Mouse (Mus musculus): ENCODE results near the gene Tmem198. TPM values are rescaled to one million over a fixed set of nuclear protein-coding genes. Genes with fewer than 3 reads are reported as not detected.

Gene Tmem198
- polyA plus RNA-seq, 1 experiment from 2014 or later: 0.98 TPM

GRCm38 (mm10) chr1:75443247-75444024, 35.9 kb upstream of the Tmem198 start:
- Histone ChIP-seq H3K27ac (replicated peaks; ENCODE audit: low read depth, low read length) (0 out of 2 replicates have a peak overlapping the region, but pooled peaks have one; percentile 13), H3K4me2 (ENCODE audit: low read depth, low read length) (no peak overlapping the region), H3K4me1 (ENCODE audit: control insufficient read depth, insufficient read depth, low read length) (peaks cover 20% of the 10 kb centered on the region), H3K9me3 (replicated peaks; ENCODE audit: control insufficient read depth, low read length) (no peaks in the 10 kb centered on the region), H3K9ac (replicated peaks; ENCODE audit: low read length) (no peak overlapping the region; the same call in 1 of the 2 replicates), H3K4me3 (ENCODE audit: low read depth, low read length) (no peak overlapping the region), H3K27me3 (ENCODE audit: control insufficient read depth, insufficient read depth, low read length) (0 out of 2 replicates have a peak, but pooled peaks cover 2% of the 10 kb centered on the region), H3K36me3 (replicated peaks; ENCODE audit: control insufficient read depth, insufficient read depth, low read depth, low read length) (no peaks in the 10 kb centered on the region)
- DNase-seq (ENCODE audit: low spot score) (no peak), ATAC-seq (replicated peaks; ENCODE audit: insufficient number of reproducible peaks, low FRiP score, low TSS enrichment, low read depth) (no peak)
- WGBS: 14% methylated on average over 13 of the region's 13 CpGs

DNA sequence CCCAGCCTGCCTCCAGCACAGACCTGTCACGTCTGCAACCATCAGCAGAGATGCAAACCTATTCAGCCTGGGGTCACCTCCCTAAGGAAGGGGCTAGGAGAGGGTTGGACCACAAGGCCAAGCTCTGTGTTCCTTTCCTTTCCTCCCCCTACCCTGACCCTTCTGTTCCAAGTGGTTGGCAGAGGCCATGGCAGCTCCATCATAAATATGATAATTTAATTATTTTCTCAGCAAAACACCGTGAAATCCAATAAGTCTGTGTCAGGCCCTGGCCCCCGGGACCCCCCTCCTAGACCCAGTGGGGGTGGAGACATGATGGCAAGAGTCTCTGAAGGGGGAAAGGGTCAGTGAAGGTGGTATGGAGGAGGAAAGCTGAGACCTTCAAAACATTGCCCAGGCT, 35.1 kb upstream of the Tmem198 start:
- H3K4me2 ChIP-seq (ENCODE audit: low read depth, low read length): no peak overlapping the region; the same call in 1 of the 2 replicates

GRCm38 (mm10) chr1:75445141-75445701, 34.1 kb upstream of the Tmem198 start:
- H3K36me3 ChIP-seq (replicated peaks; ENCODE audit: control insufficient read depth, insufficient read depth, low read depth, low read length): no peaks in the 10 kb centered on the region
- no peak overlapping the region for H3K4me2 ChIP-seq (ENCODE audit: low read depth, low read length)
- H3K27me3 ChIP-seq (ENCODE audit: control insufficient read depth, insufficient read depth, low read length): peaks cover 12% of the 10 kb centered on the region
- no peak overlapping the region for H3K4me3 ChIP-seq (ENCODE audit: low read depth, low read length)
- DNase-seq (ENCODE audit: low spot score): no peak
- WGBS: 20% methylated on average over 9 of the region's 9 CpGs
- H3K27ac ChIP-seq (replicated peaks; ENCODE audit: low read depth, low read length): no peak overlapping the region
- ATAC-seq (replicated peaks; ENCODE audit: insufficient number of reproducible peaks, low FRiP score, low TSS enrichment, low read depth): no peak
- H3K9ac ChIP-seq (replicated peaks; ENCODE audit: low read length): no peak overlapping the region
- peaks cover 35% of the 10 kb centered on the region for H3K4me1 ChIP-seq (ENCODE audit: control insufficient read depth, insufficient read depth, low read length)
- H3K9me3 ChIP-seq (replicated peaks; ENCODE audit: control insufficient read depth, low read length): no peaks in the 10 kb centered on the region

More for the DNA sequence above, 35.1 kb upstream of the Tmem198 start:
- H3K9ac ChIP-seq (replicated peaks; ENCODE audit: low read length): no peak overlapping the region
- H3K9me3 ChIP-seq (replicated peaks; ENCODE audit: control insufficient read depth, low read length): no peaks in the 10 kb centered on the region
- 0 out of 2 replicates have a peak overlapping the region, but pooled peaks have one; percentile 13 for H3K27ac ChIP-seq (replicated peaks; ENCODE audit: low read depth, low read length)
- ATAC-seq (replicated peaks; ENCODE audit: insufficient number of reproducible peaks, low FRiP score, low TSS enrichment, low read depth) (no peak), DNase-seq (ENCODE audit: low spot score) (no peak)
- H3K4me1 ChIP-seq (ENCODE audit: control insufficient read depth, insufficient read depth, low read length): peaks cover 25% of the 10 kb centered on the region
- 15% methylated on average over 3 of the region's 3 CpGs for WGBS
- peaks cover 6% of the 10 kb centered on the region for H3K27me3 ChIP-seq (ENCODE audit: control insufficient read depth, insufficient read depth, low read length)
- no peaks in the 10 kb centered on the region for H3K36me3 ChIP-seq (replicated peaks; ENCODE audit: control insufficient read depth, insufficient read depth, low read depth, low read length)
- no peak overlapping the region for H3K4me3 ChIP-seq (ENCODE audit: low read depth, low read length)

DNA sequence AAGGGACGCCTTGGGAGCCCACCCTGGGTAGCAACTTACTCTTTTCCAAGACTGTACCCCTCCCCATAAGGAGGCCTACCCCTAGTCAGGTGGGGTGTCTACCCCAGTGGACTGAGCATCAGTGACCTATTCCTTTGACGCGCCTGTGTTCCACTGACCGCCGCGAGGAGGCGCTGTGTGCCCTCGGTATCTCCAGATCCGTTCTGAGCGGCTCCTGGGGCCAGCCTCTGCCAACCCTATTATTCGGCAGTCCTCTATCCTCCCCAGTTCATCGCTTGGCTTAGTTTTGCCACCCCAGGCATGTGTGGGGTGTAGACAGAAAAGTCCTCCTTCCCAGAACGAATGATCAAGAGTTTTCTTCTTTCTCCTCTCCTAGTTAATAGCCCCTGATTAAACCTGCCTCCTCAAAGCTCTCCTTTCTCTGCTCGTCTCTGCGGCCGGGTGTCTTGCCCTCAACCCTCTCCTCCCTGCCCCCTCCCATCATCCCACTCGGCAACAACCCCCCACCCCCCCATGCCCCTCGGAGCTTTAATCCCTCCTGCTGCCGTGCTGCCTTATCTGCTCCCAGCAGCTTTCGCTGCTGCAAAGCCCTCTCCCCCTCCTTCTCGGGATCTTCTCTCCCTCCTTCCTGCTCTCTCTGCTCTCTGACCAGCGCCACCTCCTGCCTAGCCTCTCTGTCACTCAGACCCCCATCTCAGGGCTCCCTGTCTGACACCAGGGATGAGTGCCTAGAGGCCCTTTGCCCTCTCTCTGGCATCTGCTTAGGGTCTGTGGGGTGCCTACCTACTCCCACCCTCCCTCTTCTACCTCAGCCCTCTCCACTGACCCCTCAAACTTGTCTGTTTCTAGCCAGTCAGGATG, 33.4 kb upstream of the Tmem198 start:
- H3K27me3 ChIP-seq (ENCODE audit: control insufficient read depth, insufficient read depth, low read length): peaks cover 19% of the 10 kb centered on the region
- peak overlapping the region; percentile 0 for H3K4me2 ChIP-seq (ENCODE audit: low read depth, low read length)
- under 1% methylated on average over 22 of the region's 22 CpGs for WGBS
- ATAC-seq (replicated peaks; ENCODE audit: insufficient number of reproducible peaks, low FRiP score, low TSS enrichment, low read depth): 0 out of 2 replicates have a peak, but pooled peaks have one; percentile 2
- H3K9me3 ChIP-seq (replicated peaks; ENCODE audit: control insufficient read depth, low read length): no peaks in the 10 kb centered on the region
- peak overlapping the region; percentile 10; the same call in 1 of the 2 replicates for H3K27ac ChIP-seq (replicated peaks; ENCODE audit: low read depth, low read length)
- peaks cover 41% of the 10 kb centered on the region for H3K4me1 ChIP-seq (ENCODE audit: control insufficient read depth, insufficient read depth, low read length)
- H3K9ac ChIP-seq (replicated peaks; ENCODE audit: low read length): no peak overlapping the region; the same call in 1 of the 2 replicates
- H3K36me3 ChIP-seq (replicated peaks; ENCODE audit: control insufficient read depth, insufficient read depth, low read depth, low read length): no peaks in the 10 kb centered on the region
- peak; percentile 87 for DNase-seq (ENCODE audit: low spot score)
- H3K4me3 ChIP-seq (ENCODE audit: low read depth, low read length): no peak overlapping the region

DNA sequence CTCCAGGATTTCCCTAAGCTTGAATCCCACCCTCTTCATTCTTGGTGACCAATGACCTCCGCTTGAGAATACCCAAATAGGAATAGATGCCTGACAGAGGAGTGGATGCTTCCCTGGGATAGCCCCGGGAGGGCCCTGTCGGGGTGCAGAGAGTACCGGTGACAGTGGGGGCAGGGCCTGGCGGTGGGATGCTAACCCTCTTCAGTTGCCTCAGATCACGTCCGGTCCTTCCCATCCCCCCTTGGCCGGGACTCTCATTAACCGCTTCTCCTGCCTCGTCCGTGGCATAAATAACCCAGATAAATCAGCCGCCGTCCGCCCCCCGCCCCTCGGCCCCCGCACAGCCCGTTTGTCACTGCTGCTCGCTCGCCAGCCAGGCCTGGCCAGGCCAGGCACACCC, 32.7 kb upstream of the Tmem198 start:
- peaks cover 23% of the 10 kb centered on the region for H3K27me3 ChIP-seq (ENCODE audit: control insufficient read depth, insufficient read depth, low read length)
- peak overlapping the region; percentile 10; the same call in 1 of the 2 replicates for H3K9ac ChIP-seq (replicated peaks; ENCODE audit: low read length)
- no peak for ATAC-seq (replicated peaks; ENCODE audit: insufficient number of reproducible peaks, low FRiP score, low TSS enrichment, low read depth)
- no peak overlapping the region for H3K4me3 ChIP-seq (ENCODE audit: low read depth, low read length)
- peaks cover 44% of the 10 kb centered on the region for H3K4me1 ChIP-seq (ENCODE audit: control insufficient read depth, insufficient read depth, low read length)
- 4% methylated on average over 20 of the region's 20 CpGs for WGBS
- peak overlapping the region; percentile 15 for H3K4me2 ChIP-seq (ENCODE audit: low read depth, low read length)
- no peaks in the 10 kb centered on the region for H3K9me3 ChIP-seq (replicated peaks; ENCODE audit: control insufficient read depth, low read length)
- peak overlapping the region; percentile 10 for H3K27ac ChIP-seq (replicated peaks; ENCODE audit: low read depth, low read length)
- H3K36me3 ChIP-seq (replicated peaks; ENCODE audit: control insufficient read depth, insufficient read depth, low read depth, low read length): no peaks in the 10 kb centered on the region
- no peak for DNase-seq (ENCODE audit: low spot score)

DNA sequence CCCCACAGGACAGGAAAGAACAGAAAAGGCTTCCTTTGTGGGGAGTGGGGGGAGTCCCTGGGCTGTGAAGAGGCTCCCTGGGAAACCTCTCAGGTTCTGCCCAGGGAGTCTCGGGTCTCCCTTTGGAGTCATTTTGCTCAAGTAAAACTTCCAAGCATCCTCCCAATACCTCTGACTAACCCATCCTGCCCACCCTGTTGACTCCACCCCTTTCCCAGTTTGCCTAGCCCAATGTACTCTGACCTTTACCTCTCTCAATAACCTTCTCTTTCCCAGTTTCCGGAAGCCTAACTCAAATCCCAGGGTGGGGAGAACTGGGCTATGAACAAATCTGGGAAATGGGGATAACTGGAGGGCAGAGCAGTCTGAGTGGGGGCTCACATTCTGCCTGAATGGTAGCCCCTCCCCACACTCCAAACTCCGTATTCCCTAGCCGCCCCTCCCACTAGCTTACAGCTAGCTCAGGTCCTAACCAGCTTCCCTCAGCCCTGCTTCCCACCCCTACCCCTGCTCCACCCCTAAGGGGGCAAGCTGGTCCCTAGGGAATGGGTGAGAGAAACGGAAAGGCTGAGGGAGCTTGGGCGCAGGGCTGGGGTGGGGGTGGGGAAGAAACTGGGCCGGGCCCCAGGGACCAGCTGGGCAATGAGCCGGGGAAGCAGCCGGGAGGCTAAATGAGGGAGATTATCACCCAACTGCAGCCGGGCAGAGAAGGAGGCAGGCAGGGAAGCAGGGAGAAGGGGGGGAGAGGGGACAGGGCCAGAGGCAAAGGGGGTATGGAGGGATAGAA, 31.9 kb upstream of the Tmem198 start:
- ATAC-seq (replicated peaks; ENCODE audit: insufficient number of reproducible peaks, low FRiP score, low TSS enrichment, low read depth): 0 out of 2 replicates have a peak, but pooled peaks have one; percentile 5
- no peak for DNase-seq (ENCODE audit: low spot score)
- Histone ChIP-seq H3K4me2 (ENCODE audit: low read depth, low read length) (peak overlapping the region; percentile 27; the same call in 1 of the 2 replicates), H3K4me1 (ENCODE audit: control insufficient read depth, insufficient read depth, low read length) (peaks cover 44% of the 10 kb centered on the region), H3K36me3 (replicated peaks; ENCODE audit: control insufficient read depth, insufficient read depth, low read depth, low read length) (no peaks in the 10 kb centered on the region), H3K27me3 (ENCODE audit: control insufficient read depth, insufficient read depth, low read length) (peaks cover 23% of the 10 kb centered on the region), H3K27ac (replicated peaks; ENCODE audit: low read depth, low read length) (peak overlapping the region; percentile 30; the same call in 1 of the 2 replicates), H3K4me3 (ENCODE audit: low read depth, low read length) (no peak overlapping the region), H3K9ac (replicated peaks; ENCODE audit: low read length) (no peak overlapping the region), H3K9me3 (replicated peaks; ENCODE audit: control insufficient read depth, low read length) (no peaks in the 10 kb centered on the region)
- 4% methylated on average over 10 of the region's 10 CpGs for WGBS

- no peak overlapping the region for H3K9ac ChIP-seq (replicated peaks; ENCODE audit: low read length)
- peak overlapping the region; percentile 30; the same call in 1 of the 2 replicates for H3K27ac ChIP-seq (replicated peaks; ENCODE audit: low read depth, low read length)
- DNase-seq (ENCODE audit: low spot score) (no peak), ATAC-seq (replicated peaks; ENCODE audit: insufficient number of reproducible peaks, low FRiP score, low TSS enrichment, low read depth) (no peak)
- WGBS: 3% methylated on average over 7 of the region's 7 CpGs
- peaks cover 41% of the 10 kb centered on the region for H3K4me1 ChIP-seq (ENCODE audit: control insufficient read depth, insufficient read depth, low read length)
- peaks cover 28% of the 10 kb centered on the region for H3K27me3 ChIP-seq (ENCODE audit: control insufficient read depth, insufficient read depth, low read length)
- H3K4me3 ChIP-seq (ENCODE audit: low read depth, low read length): no peak overlapping the region
- no peaks in the 10 kb centered on the region for H3K9me3 ChIP-seq (replicated peaks; ENCODE audit: control insufficient read depth, low read length)
- H3K36me3 ChIP-seq (replicated peaks; ENCODE audit: control insufficient read depth, insufficient read depth, low read depth, low read length): no peaks in the 10 kb centered on the region
- H3K4me2 ChIP-seq (ENCODE audit: low read depth, low read length): peak overlapping the region; percentile 27; the same call in 1 of the 2 replicates
These were observed 31.3 kb upstream of the Tmem198 start for GRCm38 (mm10) chr1:75448052-75448431.

All from embryonic facial prominence, embryonic 11.5 days (tissue).